8 mouse cellular contexts compared by ENCODE assay signal in the genomic region with DNA sequence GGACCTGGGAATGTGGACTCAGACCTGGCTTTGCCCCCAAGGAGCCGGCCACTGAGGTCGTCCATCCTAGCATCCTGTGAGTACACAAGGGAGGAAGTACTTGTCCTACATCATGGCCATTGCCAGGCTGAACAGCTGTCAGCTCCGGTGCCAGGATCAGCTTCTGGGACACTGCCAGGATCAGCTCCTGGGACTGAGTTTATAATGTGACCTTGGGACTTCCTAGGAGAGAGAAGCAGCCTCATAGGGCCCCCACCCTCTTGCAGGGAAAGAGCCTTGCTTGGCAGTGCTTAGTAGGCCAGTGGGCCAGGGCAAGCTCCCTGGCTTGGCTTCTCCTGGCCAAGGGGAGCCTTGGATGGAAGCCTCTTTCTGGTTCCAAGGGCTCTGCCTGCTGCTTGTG.
DNase-seq lines count a peak whose midpoint lies in the region; ATAC-seq lines count a peak whose summit lies in the region.
"Had no signal": no experiment of that assay in that cellular context is flagged by ENCODE, and none has a peak within 500 bp of the region (broad histone marks: within the 10 kb centered on the region; RNA-seq: fewer than 3 reads in every experiment).

No protein-coding gene starts in this region.

- no peak for ATAC-seq in forebrain, embryonic 14.5 days
- no peak for ATAC-seq in forebrain, embryonic 15.5 days (replicated peaks)

- 81% methylated on average over 3 of the region's 3 CpGs for whole genome bisulfite sequencing in forebrain, embryonic 14.5 days
- 66% methylated on average over 3 of the region's 3 CpGs for WGBS in forebrain, embryonic 15.5 days

- peak; percentile 52 for DNase-seq in adipocyte (ENCODE audit: low spot score)
- DNase-seq in adrenal gland, adult (ENCODE audit: inconsistent age in 2 of 2, low spot score in 1 of 2) = peak; percentile 80 to 91
- peak; percentile 84 for DNase-seq in gastrocnemius, adult 18-20 months (ENCODE audit: low spot score)
- peak; percentile 42 to 59 for DNase-seq in kidney, postnatal 25 days
- DNase-seq in forebrain, embryonic 14.5 days (ENCODE audit: low spot score) = no peak
- no peak for DNase-seq in thymus, postnatal 0 days (ENCODE audit: low spot score)
- DNase-seq: spleen, adult 18-20 months had no signal

- peaks cover 8% of the 10 kb centered on the region; the same call in 1 of the 2 replicates for H3K4me1 ChIP-seq in forebrain, embryonic 14.5 days (ENCODE audit: control insufficient read depth, insufficient read depth, low read length)
- H3K4me1 ChIP-seq in forebrain, embryonic 15.5 days = peaks cover 16% of the 10 kb centered on the region

- no peaks in the 10 kb centered on the region for H3K27me3 ChIP-seq in forebrain, embryonic 14.5 days (replicated peaks; ENCODE audit: control insufficient read depth, insufficient read depth, low read length)
- H3K27me3 ChIP-seq in forebrain, embryonic 15.5 days = no peaks in the 10 kb centered on the region

- no peak overlapping the region for H3K9ac ChIP-seq in forebrain, embryonic 14.5 days (ENCODE audit: low read length)
- no peak overlapping the region for H3K9ac ChIP-seq in forebrain, embryonic 15.5 days (replicated peaks)

- H3K36me3 ChIP-seq in forebrain, embryonic 14.5 days (ENCODE audit: control insufficient read depth, insufficient read depth, low read length) = no peaks in the 10 kb centered on the region
- no peaks in the 10 kb centered on the region for H3K36me3 ChIP-seq in forebrain, embryonic 15.5 days

- no peak overlapping the region for H3K4me3 ChIP-seq in forebrain, embryonic 14.5 days (ENCODE audit: low read depth, low read length)
- H3K4me3 ChIP-seq in forebrain, embryonic 15.5 days = no peak overlapping the region

- H3K9me3 ChIP-seq in forebrain, embryonic 14.5 days (replicated peaks; ENCODE audit: control insufficient read depth, low read length) = no peaks in the 10 kb centered on the region
- H3K9me3 ChIP-seq in forebrain, embryonic 15.5 days = no peaks in the 10 kb centered on the region

- no peak overlapping the region for H3K4me2 ChIP-seq in forebrain, embryonic 14.5 days (ENCODE audit: low read length)
- no peak overlapping the region for H3K4me2 ChIP-seq in forebrain, embryonic 15.5 days (replicated peaks)

- no peak overlapping the region for H3K27ac ChIP-seq in forebrain, embryonic 14.5 days (ENCODE audit: low read depth, low read length)
- no peak overlapping the region for H3K27ac ChIP-seq in forebrain, embryonic 15.5 days (replicated peaks)

Comparison
In these comparisons a context has a peak if more than half of its experiments do, and no peak if none do; other contexts are left out.
1. DNase-seq: peak in adipocyte (single experiment), adrenal gland, adult (2 of 2), gastrocnemius, adult 18-20 months (single experiment) and kidney, postnatal 25 days (2 of 2); none in forebrain, embryonic 14.5 days (single experiment) and thymus, postnatal 0 days (single experiment).